Mouse (Mus musculus): ENCODE results near the gene Mau2. TPM values are rescaled to one million over a fixed set of nuclear protein-coding genes. Genes with fewer than 3 reads are reported as not detected.

Gene Mau2
- polyA plus RNA-seq (2021; fragmentation: Nextera tagmentation), result 24.0 and 25.3 TPM in 2 replicates
- long read RNA-seq, experiment 1, full-length matches to known transcripts, result 44 of 61 reads
- long read RNA-seq, experiment 1, partial matches to known transcripts, result 7 of 61 reads
- long read RNA-seq, experiment 1, other reads (novel, unspliced or antisense), result 10 of 61 reads
- long read RNA-seq, experiment 2, full-length matches to known transcripts, result 190 of 247 reads
- long read RNA-seq, experiment 2, partial matches to known transcripts, result 12 of 247 reads
- long read RNA-seq, experiment 2, other reads (novel, unspliced or antisense), result 45 of 247 reads

GRCm38 (mm10) chr8:70042583-70043455 lies at the start of gene Mau2, which contains the start of gene Sugp1:
Gene Mau2, minus strand, starts transcription at chr8:70042734.
Gene Sugp1, plus strand, starts transcription at chr8:70042813.

GRCm38 (mm10) chr8:70083285-70083684 lies 40.8 kb upstream of the Mau2 start, which contains the start of gene Hapln4:
Gene Hapln4, plus strand, starts transcription at chr8:70083457.

GRCm38 (mm10) chr8:70072441-70073069 lies 30.0 kb upstream of the Mau2 start, which contains the start of gene Tm6sf2:
Gene Tm6sf2, plus strand, starts transcription at chr8:70072924.

GRCm38 (mm10) chr8:69995776-69996588 lies 46.6 kb downstream of the Mau2 start, which contains the start of gene Gatad2a:
Gene Gatad2a, minus strand, starts transcription at chr8:69996384.

Other genes starting within 250 kb of the Mau2 start
- gene Gmip, start 234.1 kb downstream of the Mau2 start, polyA plus RNA-seq (2021; fragmentation: Nextera tagmentation), result 1.8 TPM in 2 replicates
- 0.13 TPM in 2 replicates for gene Lpar2, start 220.3 kb downstream of the Mau2 start, polyA plus RNA-seq (2021; fragmentation: Nextera tagmentation)
- gene Pbx4, start 210.2 kb downstream of the Mau2 start, polyA plus RNA-seq (2021; fragmentation: Nextera tagmentation), result 61.0 and 76.0 TPM in 2 replicates
- 0.59 and 0.89 TPM in 2 replicates for gene Cilp2, start 155.0 kb downstream of the Mau2 start, polyA plus RNA-seq (2021; fragmentation: Nextera tagmentation)
- gene Tssk6, start 140.6 kb downstream of the Mau2 start, polyA plus RNA-seq (2021; fragmentation: Nextera tagmentation), result 1.1 TPM in 2 replicates
- gene Ndufa13, start 140.2 kb downstream of the Mau2 start, polyA plus RNA-seq (2021; fragmentation: Nextera tagmentation), result 798 and 871 TPM in 2 replicates
- gene Yjefn3, start 140.0 kb downstream of the Mau2 start, polyA plus RNA-seq (2021; fragmentation: Nextera tagmentation), result 68.6 and 74.2 TPM in 2 replicates
- gene Gatad2a, start 46.4 kb downstream of the Mau2 start, polyA plus RNA-seq (2021; fragmentation: Nextera tagmentation), result 7.5 and 9.1 TPM in 2 replicates
- gene Sugp1, start 79 bp upstream of the Mau2 start, polyA plus RNA-seq (2021; fragmentation: Nextera tagmentation), result 30.2 and 31.7 TPM in 2 replicates
- 0.40 and 0.64 TPM in 2 replicates for gene Tm6sf2, start 30.2 kb upstream of the Mau2 start, polyA plus RNA-seq (2021; fragmentation: Nextera tagmentation)
- gene Hapln4, start 40.7 kb upstream of the Mau2 start, polyA plus RNA-seq (2021; fragmentation: Nextera tagmentation), result 51.3 and 58.1 TPM in 2 replicates
- 121 and 139 TPM in 2 replicates for gene Ncan, start 78.1 kb upstream of the Mau2 start, polyA plus RNA-seq (2021; fragmentation: Nextera tagmentation)
- gene Nr2c2ap, start 88.6 kb upstream of the Mau2 start, polyA plus RNA-seq (2021; fragmentation: Nextera tagmentation), result 40.4 and 41.6 TPM in 2 replicates
- 13.6 and 15.3 TPM in 2 replicates for gene Rfxank, start 96.4 kb upstream of the Mau2 start, polyA plus RNA-seq (2021; fragmentation: Nextera tagmentation)
- gene Borcs8, start 96.8 kb upstream of the Mau2 start, polyA plus RNA-seq (2021; fragmentation: Nextera tagmentation), result 101 and 107 TPM in 2 replicates
- 0.30 and 0.31 TPM in 2 replicates for gene Mef2b, start 97.0 kb upstream of the Mau2 start, polyA plus RNA-seq (2021; fragmentation: Nextera tagmentation)
- 27.1 and 27.6 TPM in 2 replicates for gene Tmem161a, start 129.6 kb upstream of the Mau2 start, polyA plus RNA-seq (2021; fragmentation: Nextera tagmentation)
- 11.8 and 13.3 TPM in 2 replicates for gene Slc25a42, start 169.6 kb upstream of the Mau2 start, polyA plus RNA-seq (2021; fragmentation: Nextera tagmentation)
- 28.9 and 29.7 TPM in 2 replicates for gene Sugp2, start 191.5 kb upstream of the Mau2 start, polyA plus RNA-seq (2021; fragmentation: Nextera tagmentation)
- gene Armc6, start 191.7 kb upstream of the Mau2 start, polyA plus RNA-seq (2021; fragmentation: Nextera tagmentation), result 32.8 and 33.6 TPM in 2 replicates
- gene Homer3, start 240.1 kb upstream of the Mau2 start, polyA plus RNA-seq (2021; fragmentation: Nextera tagmentation), result 20.5 and 21.9 TPM in 2 replicates

Data from layer of hippocampus, adult 6 months (tissue).